In the genomic region with DNA sequence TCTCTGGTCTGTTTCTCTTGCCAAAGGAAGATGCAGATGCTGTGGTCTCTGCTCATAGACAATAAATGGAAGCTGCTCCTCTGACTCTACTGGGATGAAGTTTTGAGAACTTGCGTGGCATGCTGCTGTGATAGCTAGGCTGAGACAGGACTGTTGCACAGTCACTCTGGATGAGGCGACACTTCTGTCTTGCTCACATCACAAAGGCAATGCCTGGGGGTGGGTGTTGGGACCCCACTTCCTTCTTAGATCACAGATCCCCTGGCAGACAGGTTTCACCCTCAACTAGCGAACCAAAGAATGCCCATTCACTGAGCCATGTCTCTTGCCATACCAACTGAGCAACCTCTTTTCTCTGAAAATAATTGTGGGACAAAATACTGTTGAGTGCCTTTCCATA, we compare ENCODE assay signal across 39 mouse cellular contexts. TPM values are rescaled to one million over a fixed set of nuclear protein-coding genes. Genes with fewer than 3 reads are reported as not detected.
"Had no signal": no experiment of that assay in that cellular context is flagged by ENCODE, and none has a peak within 500 bp of the region (broad histone marks: within the 10 kb centered on the region; RNA-seq: fewer than 3 reads in every experiment).

No protein-coding gene starts in this region.

- H3K27me3 ChIP-seq: embryonic facial prominence, embryonic 12.5 days; embryonic facial prominence, embryonic 13.5 days; embryonic facial prominence, embryonic 15.5 days; forebrain, embryonic 12.5 days; forebrain, embryonic 13.5 days; forebrain, embryonic 15.5 days had no signal

- H3K9ac ChIP-seq: embryonic facial prominence, embryonic 12.5 days; embryonic facial prominence, embryonic 13.5 days; embryonic facial prominence, embryonic 15.5 days; forebrain, embryonic 12.5 days; forebrain, embryonic 13.5 days; forebrain, embryonic 15.5 days; forebrain, postnatal 0 days had no signal

- H3K4me1 ChIP-seq: embryonic facial prominence, embryonic 10.5 days; embryonic facial prominence, embryonic 12.5 days; embryonic facial prominence, embryonic 13.5 days; embryonic facial prominence, embryonic 15.5 days; forebrain, embryonic 10.5 days; forebrain, embryonic 12.5 days; forebrain, embryonic 13.5 days; forebrain, embryonic 15.5 days had no signal

- H3K4me2 ChIP-seq: embryonic facial prominence, embryonic 12.5 days; embryonic facial prominence, embryonic 13.5 days; embryonic facial prominence, embryonic 15.5 days; forebrain, embryonic 12.5 days; forebrain, embryonic 13.5 days; forebrain, embryonic 15.5 days had no signal

- DNase-seq: cerebellum, adult 18-20 months; cerebellum, adult 2 months; cerebellum, adult 8-10 months; cerebellum, adult 9-10 months; cerebellum, adult 9-11 months; cerebellum, postnatal 10 days; cerebellum, postnatal 14 days; cerebellum, postnatal 25 days; cerebellum, postnatal 36 days; embryo, embryonic 11 days; forebrain, postnatal 0 days; gastrocnemius, adult 2 months; gastrocnemius, postnatal 10 days; gastrocnemius, postnatal 14 days; gastrocnemius, postnatal 25 days; gastrocnemius, postnatal 36 days; heart, adult 18-20 months had no signal

- H3K9me3 ChIP-seq: embryonic facial prominence, embryonic 10.5 days; embryonic facial prominence, embryonic 12.5 days; embryonic facial prominence, embryonic 13.5 days; embryonic facial prominence, embryonic 15.5 days; forebrain, embryonic 10.5 days; forebrain, embryonic 12.5 days; forebrain, embryonic 13.5 days; forebrain, embryonic 15.5 days had no signal

- ATAC-seq: forebrain, embryonic 13.5 days; forebrain, embryonic 14.5 days; forebrain, embryonic 15.5 days; forebrain, embryonic 16.5 days; forebrain, postnatal 0 days had no signal

- H3K27ac ChIP-seq: embryonic facial prominence, embryonic 10.5 days; embryonic facial prominence, embryonic 12.5 days; embryonic facial prominence, embryonic 13.5 days; embryonic facial prominence, embryonic 15.5 days; forebrain, embryonic 10.5 days; forebrain, embryonic 12.5 days; forebrain, embryonic 13.5 days; forebrain, embryonic 15.5 days; gastrocnemius, adult 2 months had no signal

- H3K36me3 ChIP-seq: embryonic facial prominence, embryonic 10.5 days; embryonic facial prominence, embryonic 12.5 days; embryonic facial prominence, embryonic 13.5 days; embryonic facial prominence, embryonic 15.5 days; forebrain, embryonic 10.5 days; forebrain, embryonic 12.5 days; forebrain, embryonic 15.5 days had no signal

- H3K4me3 ChIP-seq: embryonic facial prominence, embryonic 10.5 days; embryonic facial prominence, embryonic 12.5 days; embryonic facial prominence, embryonic 13.5 days; embryonic facial prominence, embryonic 15.5 days; erythroblast, embryonic 14.5 days; forebrain, embryonic 10.5 days; forebrain, embryonic 12.5 days; forebrain, embryonic 13.5 days; forebrain, embryonic 15.5 days; gastrocnemius, adult 2 months had no signal

RNA-seq across cellular contexts. Expression of a gene that starts 0.4 kb away (rescaled TPM):
- total RNA-seq: common myeloid progenitor, adult 5-6 weeks; forebrain, postnatal 0 days; gastrocnemius, postnatal 14 days; granulocyte monocyte progenitor cell, adult 5-6 weeks; heart, adult 18-20 months had no signal
- polyA plus RNA-seq: cerebellum, adult 2 months; cortical plate, adult 2 months; embryonic facial prominence, embryonic 10.5 days; embryonic facial prominence, embryonic 11.5 days; embryonic facial prominence, embryonic 12.5 days; embryonic facial prominence, embryonic 13.5 days; embryonic facial prominence, embryonic 14.5 days; embryonic facial prominence, embryonic 15.5 days; erythroblast, embryonic 14.5 days; forebrain, embryonic 10.5 days; forebrain, embryonic 11.5 days; forebrain, embryonic 12.5 days; forebrain, embryonic 13.5 days; forebrain, embryonic 14.5 days; forebrain, embryonic 15.5 days; forebrain, embryonic 16.5 days; forebrain, postnatal 0 days; frontal cortex, adult 2 months had no signal

RNA-seq across cellular contexts. Expression of a gene that starts 0.4 kb away (rescaled TPM):
- total RNA-seq: common myeloid progenitor, adult 5-6 weeks; forebrain, postnatal 0 days; gastrocnemius, adult 2 months; gastrocnemius, postnatal 14 days; granulocyte monocyte progenitor cell, adult 5-6 weeks had no signal
- polyA plus RNA-seq: cerebellum, adult 2 months; cortical plate, adult 2 months; embryonic facial prominence, embryonic 10.5 days; embryonic facial prominence, embryonic 11.5 days; embryonic facial prominence, embryonic 12.5 days; embryonic facial prominence, embryonic 13.5 days; embryonic facial prominence, embryonic 14.5 days; embryonic facial prominence, embryonic 15.5 days; erythroblast, embryonic 14.5 days; forebrain, embryonic 10.5 days; forebrain, embryonic 11.5 days; forebrain, embryonic 12.5 days; forebrain, embryonic 13.5 days; forebrain, embryonic 14.5 days; forebrain, embryonic 15.5 days; forebrain, embryonic 16.5 days; forebrain, postnatal 0 days; frontal cortex, adult 2 months had no signal

RNA-seq across cellular contexts. Expression of a gene that starts 24.4 kb away (rescaled TPM):
- total RNA-seq: common myeloid progenitor, adult 5-6 weeks; forebrain, postnatal 0 days; gastrocnemius, adult 18-20 months; gastrocnemius, adult 2 months; gastrocnemius, adult 8-10 months; gastrocnemius, postnatal 10 days; gastrocnemius, postnatal 14 days; gastrocnemius, postnatal 25 days; gastrocnemius, postnatal 36 days; gastrocnemius, postnatal 4 days; granulocyte monocyte progenitor cell, adult 5-6 weeks; heart, adult 18-20 months had no signal
- polyA plus RNA-seq: cerebellum, adult 2 months; cortical plate, adult 2 months; embryonic facial prominence, embryonic 10.5 days; embryonic facial prominence, embryonic 11.5 days; embryonic facial prominence, embryonic 12.5 days; embryonic facial prominence, embryonic 13.5 days; erythroblast, embryonic 14.5 days; forebrain, embryonic 10.5 days; forebrain, embryonic 11.5 days; forebrain, embryonic 12.5 days; forebrain, embryonic 13.5 days; forebrain, embryonic 14.5 days; forebrain, embryonic 15.5 days; forebrain, embryonic 16.5 days; forebrain, postnatal 0 days; frontal cortex, adult 2 months; gonadal fat pad, adult 2 months had no signal
